Mouse (Mus musculus) adrenal gland, postnatal 25 days (tissue): ENCODE results near the gene Ifitm2. TPM values are rescaled to one million over a fixed set of nuclear protein-coding genes. Genes with fewer than 3 reads are reported as not detected.
"Not testable (repeated sequence)": the region's sequence is repeated elsewhere in the genome, so short reads cannot be mapped to it uniquely, and the experiment has no call there.

Source experiments
- DNase-seq: peaks from one replicate; pipeline ENCODE4 v3.0.0; 2021; ENCODE audit warnings: mixed read lengths
- total RNA-seq: library from RNA; stranded (reverse); gene quantifications from 2 replicates; pipeline ENCODE4 v1.2.3, GENCODE M21; 2021

Gene Ifitm2
- total RNA-seq, 1 experiment from 2014 or later = 471 TPM

GRCm38 (mm10) chr7:140968710-140969109, 12.9 kb upstream of the Ifitm2 start:
- DNase-seq = not testable (repeated sequence)

- no peak for DNase-seq
Observed at GRCm38 (mm10) chr7:140967862-140968591, 12.2 kb upstream of the Ifitm2 start.

- DNase-seq = no peak
Observed at GRCm38 (mm10) chr7:140966921-140967320, 11.1 kb upstream of the Ifitm2 start, which contains the start of gene Ifitm1. Gene Ifitm1, plus strand, starts transcription at chr7:140967221.

- no peak for DNase-seq
Observed at GRCm38 (mm10) chr7:140962733-140963132, 6.9 kb upstream of the Ifitm2 start.

GRCm38 (mm10) chr7:140961416-140961815, 5.6 kb upstream of the Ifitm2 start:
- no peak for DNase-seq

- DNase-seq = no peak
Observed at GRCm38 (mm10) chr7:140960026-140960425, 4.2 kb upstream of the Ifitm2 start.

GRCm38 (mm10) chr7:140959181-140959901, 3.6 kb upstream of the Ifitm2 start:
- DNase-seq = no peak

- DNase-seq = no peak
Observed at GRCm38 (mm10) chr7:140956556-140956869, 726 bp upstream of the Ifitm2 start.

- DNase-seq = no peak
Observed at GRCm38 (mm10) chr7:140955342-140955741, 445 bp downstream of the Ifitm2 start.

GRCm38 (mm10) chr7:140954733-140955071, 1.1 kb downstream of the Ifitm2 start:
- DNase-seq = no peak

- no peak for DNase-seq
Observed at GRCm38 (mm10) chr7:140953800-140954732, 1.7 kb downstream of the Ifitm2 start.

- DNase-seq = no peak
Observed at GRCm38 (mm10) chr7:140953133-140953532, 2.7 kb downstream of the Ifitm2 start.

GRCm38 (mm10) chr7:140952441-140952840, 3.3 kb downstream of the Ifitm2 start:
- no peak for DNase-seq

GRCm38 (mm10) chr7:140951765-140952164, 4.0 kb downstream of the Ifitm2 start:
- no peak for DNase-seq

GRCm38 (mm10) chr7:140951051-140951450, 4.7 kb downstream of the Ifitm2 start:
- no peak for DNase-seq

- peak; percentile 57 for DNase-seq
Observed at GRCm38 (mm10) chr7:140949824-140950530, 5.8 kb downstream of the Ifitm2 start, which contains the start of gene Ifitm5. Gene Ifitm5, minus strand, starts transcription at chr7:140950291.

- DNase-seq = no peak
Observed at GRCm38 (mm10) chr7:140949255-140949654, 6.5 kb downstream of the Ifitm2 start.

- peak; percentile 52 for DNase-seq
Observed at GRCm38 (mm10) chr7:140948161-140948560, 7.6 kb downstream of the Ifitm2 start.

- DNase-seq = no peak
Observed at GRCm38 (mm10) chr7:140946980-140947379, 8.8 kb downstream of the Ifitm2 start.

GRCm38 (mm10) chr7:140946311-140946710, 9.5 kb downstream of the Ifitm2 start:
- no peak for DNase-seq

- DNase-seq = no peak
Observed at GRCm38 (mm10) chr7:140945247-140945646, 10.5 kb downstream of the Ifitm2 start.

- no peak for DNase-seq
Observed at GRCm38 (mm10) chr7:140944236-140944635, 11.6 kb downstream of the Ifitm2 start.
